Mouse (Mus musculus): ENCODE measurements around the gene Adamts6. TPM values are rescaled to one million over a fixed set of nuclear protein-coding genes. Genes with fewer than 3 reads are reported as not detected.

Gene Adamts6
- total and polyA plus RNA-seq, 2 experiments from 2014 or later: 0.38 to 4.6 TPM

DNA sequence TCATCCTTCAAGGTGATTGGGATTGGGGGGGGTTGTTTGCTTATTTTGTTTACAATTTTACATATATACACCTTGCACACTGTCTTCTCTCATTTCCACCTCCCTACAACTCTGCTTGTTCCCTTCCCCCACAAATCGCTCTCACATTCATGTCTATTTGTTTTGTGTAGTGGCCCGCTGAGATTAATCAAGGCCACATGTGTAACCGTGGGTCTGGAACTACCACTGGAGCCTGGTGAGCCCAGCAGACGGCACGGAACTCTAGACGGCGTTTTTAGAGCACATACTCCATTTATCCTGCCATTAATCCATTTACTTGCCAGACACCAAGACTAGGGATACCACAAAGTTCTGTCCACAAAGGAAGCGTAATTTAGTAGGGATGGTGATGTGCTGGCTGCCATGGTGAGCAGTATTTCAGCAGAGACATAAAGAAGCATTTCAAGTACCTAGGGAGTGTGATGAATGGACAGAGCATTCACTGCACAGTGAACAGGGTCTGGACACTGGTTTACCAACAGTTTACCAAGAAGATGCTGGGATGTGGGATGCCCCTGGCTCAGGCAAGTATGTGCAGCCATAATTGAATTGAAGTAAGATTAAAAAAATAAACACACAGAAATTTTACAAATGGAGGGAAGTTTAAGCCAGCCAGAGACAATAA is 194.9 kb downstream of the Adamts6 start:
- no peak for ATAC-seq (ENCODE audit: low FRiP score)
- no peak for TF ChIP-seq CTCF (IDR thresholded peaks at IDR 0.05)
- Histone ChIP-seq H3K27me3 (ENCODE audit: insufficient read depth, low read length) (no peaks in the 10 kb centered on the region), H3K9ac (replicated peaks; ENCODE audit: low read length, poor library complexity, severe bottlenecking) (no peak overlapping the region), H3K36me3 (ENCODE audit: insufficient read depth, low read length) (no peaks in the 10 kb centered on the region), H3K4me1 (ENCODE audit: insufficient read depth, low read length) (no peaks in the 10 kb centered on the region), H3K4me2 (ENCODE audit: low read depth, low read length, poor library complexity, severe bottlenecking) (no peak overlapping the region), H3K4me3 (ENCODE audit: low read depth, low read length) (no peak overlapping the region), H3K27ac (ENCODE audit: low read depth, low read length) (no peak overlapping the region), H3K9me3 (ENCODE audit: low read length) (no peaks in the 10 kb centered on the region)
- 86% methylated on average over 8 of the region's 8 CpGs for WGBS
- DNase-seq (ENCODE audit: low spot score): no peak

DNA sequence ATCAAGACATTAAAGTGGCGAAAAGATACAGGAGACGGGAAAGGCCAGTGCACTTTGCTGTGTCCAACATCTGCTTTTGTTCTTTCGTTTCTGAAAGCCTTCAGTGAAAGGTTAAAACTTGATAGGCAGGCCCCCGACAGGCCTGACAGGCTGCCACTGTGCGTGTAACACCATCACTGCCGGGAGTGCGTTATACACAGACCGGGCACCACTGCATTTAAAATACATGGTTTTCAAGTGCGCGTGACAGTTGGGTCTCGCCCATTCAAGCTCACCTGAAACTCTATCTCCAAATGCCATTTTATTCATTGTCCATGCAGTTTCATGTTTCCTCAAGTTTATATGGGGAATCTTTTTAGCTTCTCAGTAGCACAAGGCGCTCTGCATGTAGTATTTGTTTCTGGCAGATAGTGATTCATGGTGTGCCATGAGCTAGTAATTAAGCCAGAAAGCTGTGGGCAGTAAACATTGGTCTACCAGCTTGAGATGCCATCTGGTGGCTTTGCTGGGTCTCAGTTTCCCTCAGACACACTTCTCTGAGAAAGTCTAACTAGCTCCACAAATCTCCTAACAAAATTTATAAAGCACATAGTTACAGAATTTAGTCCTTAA is 195.6 kb downstream of the Adamts6 start:
- no peaks in the 10 kb centered on the region for H3K27me3 ChIP-seq (ENCODE audit: insufficient read depth, low read length)
- H3K9me3 ChIP-seq (ENCODE audit: low read length): no peaks in the 10 kb centered on the region
- TF ChIP-seq CTCF (IDR thresholded peaks at IDR 0.05): no peak
- no peaks in the 10 kb centered on the region for H3K36me3 ChIP-seq (ENCODE audit: insufficient read depth, low read length)
- no peak overlapping the region for H3K4me2 ChIP-seq (ENCODE audit: low read depth, low read length, poor library complexity, severe bottlenecking)
- DNase-seq (ENCODE audit: low spot score) (peak; percentile 2), ATAC-seq (ENCODE audit: low FRiP score) (no peak)
- H3K4me3 ChIP-seq (ENCODE audit: low read depth, low read length): no peak overlapping the region
- WGBS: 91% methylated on average over 12 of the region's 12 CpGs
- H3K4me1 ChIP-seq (ENCODE audit: insufficient read depth, low read length): no peaks in the 10 kb centered on the region
- no peak overlapping the region for H3K27ac ChIP-seq (ENCODE audit: low read depth, low read length)
- H3K9ac ChIP-seq (replicated peaks; ENCODE audit: low read length, poor library complexity, severe bottlenecking): no peak overlapping the region

DNA sequence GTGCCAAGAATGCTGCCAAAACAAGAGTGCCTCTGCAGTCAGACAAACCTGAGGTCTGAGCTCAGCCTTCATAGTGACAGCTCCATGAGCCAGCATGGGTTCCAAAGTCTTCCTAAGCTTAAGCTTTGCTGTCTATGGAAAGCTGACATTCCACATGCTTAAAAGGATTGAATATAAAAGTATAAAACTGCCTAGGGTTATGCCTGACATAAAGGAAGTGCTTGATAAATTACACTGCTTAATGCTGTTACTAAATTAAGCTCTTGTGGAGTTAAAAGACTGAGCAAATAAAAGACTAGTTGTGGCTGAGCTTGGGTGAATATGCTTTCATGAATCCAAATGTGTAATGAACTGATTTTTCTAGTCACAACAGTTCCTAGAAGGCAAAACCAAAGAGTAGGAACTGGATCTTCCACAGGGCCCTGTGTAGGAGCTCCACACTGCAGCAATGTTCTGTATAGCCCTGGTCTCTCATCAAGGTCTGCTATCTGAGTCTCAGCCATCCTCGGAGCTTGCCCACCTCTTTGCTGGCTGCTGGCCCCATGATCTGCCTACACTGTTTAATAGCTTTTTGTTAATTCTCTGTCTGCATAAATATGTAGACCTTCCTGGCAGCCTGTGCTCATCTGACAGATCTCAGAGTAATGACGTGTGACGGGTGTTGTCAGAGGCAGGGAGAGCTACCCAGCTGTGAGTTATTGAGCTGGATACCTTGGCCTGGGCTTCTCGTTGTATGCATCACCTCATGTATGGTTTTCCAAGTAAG is 203.6 kb downstream of the Adamts6 start:
- H3K9ac ChIP-seq (replicated peaks; ENCODE audit: low read length, poor library complexity, severe bottlenecking): no peak overlapping the region
- 0 out of 2 replicates have a peak, but pooled peaks have one; percentile 52 for ATAC-seq (ENCODE audit: low FRiP score)
- peak; percentile 31 for DNase-seq (ENCODE audit: low spot score)
- H3K4me3 ChIP-seq (ENCODE audit: low read depth, low read length): no peak overlapping the region
- no peak for TF ChIP-seq CTCF (IDR thresholded peaks at IDR 0.05)
- WGBS: 59% methylated on average over 4 of the region's 4 CpGs
- H3K9me3 ChIP-seq (ENCODE audit: low read length): no peaks in the 10 kb centered on the region
- H3K4me1 ChIP-seq (ENCODE audit: insufficient read depth, low read length): no peaks in the 10 kb centered on the region
- H3K36me3 ChIP-seq (ENCODE audit: insufficient read depth, low read length): no peaks in the 10 kb centered on the region
- H3K4me2 ChIP-seq (ENCODE audit: low read depth, low read length, poor library complexity, severe bottlenecking): no peak overlapping the region
- no peaks in the 10 kb centered on the region for H3K27me3 ChIP-seq (ENCODE audit: insufficient read depth, low read length)
- H3K27ac ChIP-seq (ENCODE audit: low read depth, low read length): no peak overlapping the region

DNA sequence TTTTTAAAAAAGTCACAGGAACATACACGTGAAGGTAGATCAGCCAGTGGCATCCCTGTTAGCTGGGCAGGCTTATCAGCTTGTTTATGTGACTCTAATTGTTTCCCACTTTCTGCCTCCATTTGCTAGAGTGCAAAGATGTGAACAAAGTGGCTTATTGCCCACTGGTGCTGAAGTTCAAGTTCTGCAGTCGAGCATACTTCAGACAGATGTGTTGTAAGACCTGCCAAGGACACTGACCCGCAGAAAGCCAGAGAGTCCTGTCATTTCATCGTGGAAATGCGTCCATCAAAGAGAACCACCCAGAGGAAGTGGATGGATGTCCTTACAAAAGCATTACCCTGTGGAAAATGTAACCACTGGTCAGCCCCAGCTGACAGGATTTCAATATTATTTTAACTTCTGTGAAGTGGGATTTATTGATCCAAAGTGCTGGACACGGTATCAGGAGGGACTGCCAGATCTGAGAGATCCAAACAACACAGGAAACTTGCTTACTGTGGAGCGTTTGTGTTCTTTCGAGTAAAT is 205.9 kb downstream of the Adamts6 start:
- no peak for ATAC-seq (ENCODE audit: low FRiP score)
- 76% methylated on average over 8 of the region's 8 CpGs for WGBS

DNA sequence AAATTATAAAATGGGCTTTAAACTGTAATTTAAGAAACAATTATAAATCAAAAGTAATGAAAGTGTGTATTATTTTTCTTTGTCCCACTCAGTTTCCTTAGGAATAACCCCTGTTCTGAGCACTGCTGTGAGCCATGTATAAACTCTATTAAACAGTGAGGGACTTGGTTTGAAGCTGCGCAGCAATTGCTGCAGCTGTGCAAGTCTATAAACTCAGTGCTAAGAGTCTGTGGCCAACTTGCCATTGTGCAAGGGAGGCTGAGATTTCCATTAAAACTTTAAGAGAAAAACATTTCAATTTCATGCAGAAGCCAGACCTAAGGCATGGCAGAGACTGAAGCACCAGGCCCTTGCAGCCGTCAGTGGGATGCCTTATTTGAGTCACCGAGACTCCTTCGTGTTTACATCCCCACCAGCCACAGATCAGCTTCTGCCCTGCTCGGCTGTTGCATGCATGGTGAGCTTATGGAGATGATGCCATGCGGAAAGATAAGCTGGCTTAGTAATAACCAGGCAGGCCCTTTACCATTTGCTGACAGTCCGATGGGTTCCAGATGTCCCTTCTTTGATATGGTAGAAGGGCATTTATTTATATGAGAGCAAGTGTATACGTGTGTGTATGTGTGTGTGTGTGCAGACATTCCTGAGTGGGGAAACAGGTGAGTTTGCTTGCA is 206.7 kb downstream of the Adamts6 start:
- no peaks in the 10 kb centered on the region for H3K4me1 ChIP-seq (ENCODE audit: insufficient read depth, low read length)
- WGBS: 74% methylated on average over 8 of the region's 8 CpGs
- ATAC-seq (ENCODE audit: low FRiP score) (no peak), DNase-seq (ENCODE audit: low spot score) (no peak)
- no peaks in the 10 kb centered on the region for H3K27me3 ChIP-seq (ENCODE audit: insufficient read depth, low read length)
- H3K9me3 ChIP-seq (ENCODE audit: low read length): no peaks in the 10 kb centered on the region
- H3K4me2 ChIP-seq (ENCODE audit: low read depth, low read length, poor library complexity, severe bottlenecking): no peak overlapping the region
- H3K36me3 ChIP-seq (ENCODE audit: insufficient read depth, low read length): no peaks in the 10 kb centered on the region
- no peak overlapping the region for H3K9ac ChIP-seq (replicated peaks; ENCODE audit: low read length, poor library complexity, severe bottlenecking)
- no peak for TF ChIP-seq CTCF (IDR thresholded peaks at IDR 0.05)
- H3K27ac ChIP-seq (ENCODE audit: low read depth, low read length): no peak overlapping the region
- no peak overlapping the region for H3K4me3 ChIP-seq (ENCODE audit: low read depth, low read length)

More for the DNA sequence above, 205.9 kb downstream of the Adamts6 start:
- Histone ChIP-seq H3K4me1 (ENCODE audit: insufficient read depth, low read length) (no peaks in the 10 kb centered on the region), H3K9me3 (ENCODE audit: low read length) (no peaks in the 10 kb centered on the region), H3K4me3 (ENCODE audit: low read depth, low read length) (no peak overlapping the region), H3K27ac (ENCODE audit: low read depth, low read length) (no peak overlapping the region), H3K9ac (replicated peaks; ENCODE audit: low read length, poor library complexity, severe bottlenecking) (no peak overlapping the region), H3K4me2 (ENCODE audit: low read depth, low read length, poor library complexity, severe bottlenecking) (no peak overlapping the region), H3K36me3 (ENCODE audit: insufficient read depth, low read length) (no peaks in the 10 kb centered on the region), H3K27me3 (ENCODE audit: insufficient read depth, low read length) (no peaks in the 10 kb centered on the region)
- TF ChIP-seq CTCF (IDR thresholded peaks at IDR 0.05): no peak
- no peak for DNase-seq (ENCODE audit: low spot score)

Measured in midbrain, postnatal 0 days (tissue).